Mouse (Mus musculus): ENCODE data around the gene Lrrtm4. TPM values are rescaled to one million over a fixed set of nuclear protein-coding genes. Genes with fewer than 3 reads are reported as not detected.

Gene Lrrtm4
- total and polyA plus RNA-seq, 2 experiments from 2014 or later = 18.5 to 34.3 TPM

DNA sequence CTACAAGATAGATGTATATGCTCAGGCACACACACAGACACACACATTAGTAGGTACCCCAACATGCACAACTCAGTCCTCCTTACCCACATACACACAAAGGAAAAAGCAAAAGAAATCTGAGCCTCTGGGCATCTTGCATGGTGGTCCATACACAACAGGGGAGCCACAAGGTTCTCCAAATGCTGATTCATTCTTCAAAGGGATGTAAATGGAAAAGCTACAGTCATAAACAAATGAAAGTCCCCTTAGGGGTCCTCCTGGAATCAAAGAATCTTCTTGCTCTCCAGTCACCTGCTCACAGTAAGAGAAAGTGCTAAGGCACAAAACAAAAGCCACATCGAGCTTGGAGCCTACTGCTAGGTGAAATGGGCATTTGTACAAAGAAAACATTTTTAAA lies 526.3 kb downstream of the Lrrtm4 start:
- Histone ChIP-seq H3K4me3 (ENCODE audit: low read length) (no peak overlapping the region), H3K4me2 (ENCODE audit: low read depth, low read length) (no peak overlapping the region), H3K4me1 (ENCODE audit: insufficient read depth, low read length) (no peaks in the 10 kb centered on the region; the same call in 1 of the 2 replicates), H3K9me3 (ENCODE audit: low read length) (no peaks in the 10 kb centered on the region), H3K9ac (replicated peaks; ENCODE audit: low read length) (no peak overlapping the region), H3K27me3 (ENCODE audit: insufficient read depth, low read length) (no peaks in the 10 kb centered on the region), H3K27ac (no peak overlapping the region), H3K36me3 (ENCODE audit: insufficient read depth, low read length) (no peaks in the 10 kb centered on the region)
- DNase-seq (ENCODE audit: low spot score) (no peak), ATAC-seq (no peak)
- no peak for TF ChIP-seq CTCF (IDR thresholded peaks at IDR 0.05; ENCODE audit: low read depth)
- 18% methylated on average over 1 of the region's 1 CpGs for WGBS

GRCm38 (mm10) chr6:80549907-80550306 lies 531.2 kb downstream of the Lrrtm4 start:
- ATAC-seq (no peak), DNase-seq (ENCODE audit: low spot score) (no peak)
- TF ChIP-seq CTCF (IDR thresholded peaks at IDR 0.05; ENCODE audit: low read depth) = no peak
- Histone ChIP-seq H3K27me3 (ENCODE audit: insufficient read depth, low read length) (no peaks in the 10 kb centered on the region), H3K4me2 (ENCODE audit: low read depth, low read length) (no peak overlapping the region), H3K9ac (replicated peaks; ENCODE audit: low read length) (no peak overlapping the region), H3K9me3 (ENCODE audit: low read length) (no peaks in the 10 kb centered on the region), H3K4me3 (ENCODE audit: low read length) (no peak overlapping the region), H3K27ac (no peak overlapping the region), H3K36me3 (ENCODE audit: insufficient read depth, low read length) (no peaks in the 10 kb centered on the region), H3K4me1 (ENCODE audit: insufficient read depth, low read length) (no peaks in the 10 kb centered on the region; the same call in 1 of the 2 replicates)

- no peak overlapping the region for H3K27ac ChIP-seq
- H3K4me1 ChIP-seq (ENCODE audit: insufficient read depth, low read length) = no peaks in the 10 kb centered on the region
- no peaks in the 10 kb centered on the region for H3K9me3 ChIP-seq (ENCODE audit: low read length)
- DNase-seq (ENCODE audit: low spot score) (peak; percentile 27), ATAC-seq (no peak)
- no peak overlapping the region for H3K4me3 ChIP-seq (ENCODE audit: low read length)
- TF ChIP-seq CTCF (IDR thresholded peaks at IDR 0.05; ENCODE audit: low read depth) = peak; percentile 43
- WGBS = 98% methylated on average over 2 of the region's 2 CpGs
- H3K4me2 ChIP-seq (ENCODE audit: low read depth, low read length) = no peak overlapping the region
- no peak overlapping the region for H3K9ac ChIP-seq (replicated peaks; ENCODE audit: low read length)
- no peaks in the 10 kb centered on the region for H3K36me3 ChIP-seq (ENCODE audit: insufficient read depth, low read length)
- no peaks in the 10 kb centered on the region for H3K27me3 ChIP-seq (ENCODE audit: insufficient read depth, low read length)
Observed at GRCm38 (mm10) chr6:80553398-80553797, 534.7 kb downstream of the Lrrtm4 start.

DNA sequence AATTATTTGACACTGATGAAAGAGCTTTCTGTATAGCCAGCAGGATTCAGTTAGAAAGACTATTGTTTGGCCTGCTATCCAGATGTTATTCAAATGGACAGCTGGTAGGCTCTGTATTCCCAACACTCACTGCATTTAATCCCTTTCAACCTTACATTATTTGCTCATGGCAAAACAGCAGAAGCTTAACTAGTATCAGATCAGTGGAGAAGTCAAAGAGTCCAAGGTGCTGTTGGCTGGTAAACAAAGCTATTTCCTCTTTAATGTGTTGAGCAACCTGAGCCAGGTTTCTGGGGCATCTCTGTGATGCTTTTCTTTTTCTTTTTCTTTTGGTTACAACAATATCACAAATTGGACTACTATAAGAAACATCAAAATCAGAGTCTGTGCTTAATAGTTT lies 536.3 kb downstream of the Lrrtm4 start:
- DNase-seq (ENCODE audit: low spot score) = no peak

GRCm38 (mm10) chr6:80577227-80577626 lies 558.5 kb downstream of the Lrrtm4 start:
- 82% methylated on average over 2 of the region's 2 CpGs for WGBS
- Histone ChIP-seq H3K9ac (replicated peaks; ENCODE audit: low read length) (no peak overlapping the region), H3K27ac (no peak overlapping the region), H3K9me3 (ENCODE audit: low read length) (no peaks in the 10 kb centered on the region), H3K27me3 (ENCODE audit: insufficient read depth, low read length) (no peaks in the 10 kb centered on the region), H3K36me3 (ENCODE audit: insufficient read depth, low read length) (no peaks in the 10 kb centered on the region), H3K4me1 (ENCODE audit: insufficient read depth, low read length) (no peaks in the 10 kb centered on the region), H3K4me3 (ENCODE audit: low read length) (no peak overlapping the region), H3K4me2 (ENCODE audit: low read depth, low read length) (no peak overlapping the region)
- no peak for TF ChIP-seq CTCF (IDR thresholded peaks at IDR 0.05; ENCODE audit: low read depth)
- ATAC-seq = no peak
- no peak for DNase-seq (ENCODE audit: low spot score)

More for the DNA sequence above, 536.3 kb downstream of the Lrrtm4 start:
- Histone ChIP-seq H3K27ac (no peak overlapping the region), H3K27me3 (ENCODE audit: insufficient read depth, low read length) (no peaks in the 10 kb centered on the region), H3K4me3 (ENCODE audit: low read length) (no peak overlapping the region), H3K9ac (replicated peaks; ENCODE audit: low read length) (no peak overlapping the region), H3K4me2 (ENCODE audit: low read depth, low read length) (no peak overlapping the region), H3K36me3 (ENCODE audit: insufficient read depth, low read length) (no peaks in the 10 kb centered on the region), H3K9me3 (ENCODE audit: low read length) (no peaks in the 10 kb centered on the region), H3K4me1 (ENCODE audit: insufficient read depth, low read length) (no peaks in the 10 kb centered on the region)
- TF ChIP-seq CTCF (IDR thresholded peaks at IDR 0.05; ENCODE audit: low read depth) = no peak
- no peak for ATAC-seq

DNA sequence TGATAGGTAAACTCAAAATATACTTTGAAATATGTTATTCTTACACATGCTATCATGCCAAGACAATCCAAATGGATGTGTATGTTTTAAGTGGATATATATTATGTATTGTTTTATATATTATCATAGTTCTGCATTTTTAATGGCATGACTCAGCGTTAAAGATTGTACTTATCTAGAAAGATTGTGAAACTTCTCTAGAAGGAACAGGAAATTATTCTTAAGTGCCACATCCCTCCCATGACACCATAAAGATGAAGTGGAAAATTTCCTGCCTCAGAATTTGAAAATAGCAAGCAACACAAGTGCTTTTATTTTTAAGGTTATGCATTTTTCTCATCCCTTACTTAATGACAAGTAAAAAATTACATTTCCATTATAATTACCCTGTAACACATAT lies 563.5 kb downstream of the Lrrtm4 start:
- DNase-seq (ENCODE audit: low spot score) (no peak), ATAC-seq (no peak)
- Histone ChIP-seq H3K27me3 (ENCODE audit: insufficient read depth, low read length) (no peaks in the 10 kb centered on the region), H3K36me3 (ENCODE audit: insufficient read depth, low read length) (no peaks in the 10 kb centered on the region), H3K9me3 (ENCODE audit: low read length) (no peaks in the 10 kb centered on the region), H3K9ac (replicated peaks; ENCODE audit: low read length) (no peak overlapping the region), H3K27ac (no peak overlapping the region), H3K4me2 (ENCODE audit: low read depth, low read length) (no peak overlapping the region), H3K4me3 (ENCODE audit: low read length) (no peak overlapping the region), H3K4me1 (ENCODE audit: insufficient read depth, low read length) (no peaks in the 10 kb centered on the region)
- TF ChIP-seq CTCF (IDR thresholded peaks at IDR 0.05; ENCODE audit: low read depth) = no peak
- WGBS = 89% methylated on average over 1 of the region's 1 CpGs

- Histone ChIP-seq H3K9ac (replicated peaks; ENCODE audit: low read length) (no peak overlapping the region), H3K36me3 (ENCODE audit: insufficient read depth, low read length) (no peaks in the 10 kb centered on the region), H3K4me3 (ENCODE audit: low read length) (no peak overlapping the region), H3K4me2 (ENCODE audit: low read depth, low read length) (no peak overlapping the region), H3K9me3 (ENCODE audit: low read length) (no peaks in the 10 kb centered on the region), H3K27me3 (ENCODE audit: insufficient read depth, low read length) (no peaks in the 10 kb centered on the region), H3K4me1 (ENCODE audit: insufficient read depth, low read length) (no peaks in the 10 kb centered on the region), H3K27ac (no peak overlapping the region)
- DNase-seq (ENCODE audit: low spot score) (no peak), ATAC-seq (no peak)
- WGBS = 48% methylated on average over 1 of the region's 1 CpGs
- TF ChIP-seq CTCF (IDR thresholded peaks at IDR 0.05; ENCODE audit: low read depth) = no peak
Observed at GRCm38 (mm10) chr6:80589776-80590175, 571.1 kb downstream of the Lrrtm4 start.

All from hindbrain, postnatal 0 days (tissue).